Comparison of ENCODE assay signal across 15 mouse cellular contexts in the genomic region with DNA sequence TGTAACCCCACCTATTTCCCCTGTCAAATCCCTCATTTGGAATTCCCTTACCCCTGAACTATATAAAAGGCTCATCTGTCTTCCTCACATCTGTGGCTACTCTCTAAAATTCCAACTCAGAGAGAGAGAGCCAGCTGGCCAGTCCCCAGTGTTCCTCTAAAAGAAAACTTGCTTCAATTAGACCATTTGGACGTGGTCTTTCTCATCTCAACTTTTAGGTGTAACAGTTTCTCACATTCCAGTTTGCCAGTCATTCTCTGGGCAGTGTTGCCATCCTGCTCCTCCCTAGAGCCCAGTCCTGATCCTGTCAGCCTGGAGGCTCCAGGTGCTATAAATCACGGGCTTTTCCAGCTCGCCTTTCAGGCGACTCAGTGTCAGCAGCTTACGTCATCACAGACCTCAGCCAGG. TPM values are rescaled to one million over a fixed set of nuclear protein-coding genes. Genes with fewer than 3 reads are reported as not detected.
DNase-seq lines count a peak whose midpoint lies in the region; ATAC-seq and TF ChIP-seq lines count a peak whose summit lies in the region.
"Had no signal": no experiment of that assay in that cellular context is flagged by ENCODE, and none has a peak within 500 bp of the region (broad histone marks: within the 10 kb centered on the region; RNA-seq: fewer than 3 reads in every experiment).

No protein-coding gene starts in this region.

- H3K9me3 ChIP-seq in heart, embryonic 10.5 days, result no peaks in the 10 kb centered on the region
- H3K9me3 ChIP-seq in stomach, embryonic 16.5 days (replicated peaks; ENCODE audit: control insufficient read depth, low read length), result no peaks in the 10 kb centered on the region
- H3K9me3 ChIP-seq: hindbrain, embryonic 12.5 days; liver, embryonic 13.5 days; midbrain, embryonic 12.5 days had no signal

- 47% methylated on average over 5 of the region's 5 CpGs for WGBS in heart, adult 2 months
- WGBS in heart, embryonic 10.5 days, result 66% methylated on average over 5 of the region's 5 CpGs
- 48% methylated on average over 5 of the region's 5 CpGs for WGBS in stomach, embryonic 16.5 days

- peak overlapping the region; percentile 68 for H3K27ac ChIP-seq in heart, adult 2 months
- H3K27ac ChIP-seq in heart, embryonic 10.5 days, result no peak overlapping the region
- H3K27ac ChIP-seq in testis, adult 2 months (ENCODE audit: control insufficient read depth, insufficient read depth, low read depth, low read length), result 0 out of 2 replicates have a peak overlapping the region, but pooled peaks have one; percentile 13
- H3K27ac ChIP-seq in stomach, embryonic 16.5 days (ENCODE audit: low read length), result peak overlapping the region; percentile 29; the same call in 1 of the 2 replicates
- H3K27ac ChIP-seq: hindbrain, embryonic 12.5 days; liver, embryonic 13.5 days; midbrain, embryonic 12.5 days had no signal

- no peaks in the 10 kb centered on the region for H3K27me3 ChIP-seq in heart, adult 2 months (ENCODE audit: control insufficient read depth, insufficient read depth, low read length)
- no peaks in the 10 kb centered on the region for H3K27me3 ChIP-seq in heart, embryonic 10.5 days (ENCODE audit: insufficient read depth, poor library complexity, severe bottlenecking)
- H3K27me3 ChIP-seq in testis, adult 2 months (ENCODE audit: control insufficient read depth, insufficient read depth, low read length), result no peaks in the 10 kb centered on the region
- no peaks in the 10 kb centered on the region for H3K27me3 ChIP-seq in stomach, embryonic 16.5 days (ENCODE audit: control insufficient read depth, insufficient read depth, low read length)
- H3K27me3 ChIP-seq: hindbrain, embryonic 12.5 days; liver, embryonic 13.5 days; midbrain, embryonic 12.5 days had no signal

- H3K4me1 ChIP-seq in heart, adult 2 months (ENCODE audit: control insufficient read depth, insufficient read depth, low read length), result peaks cover 16% of the 10 kb centered on the region
- peaks cover 19% of the 10 kb centered on the region for H3K4me1 ChIP-seq in heart, embryonic 10.5 days
- no peaks in the 10 kb centered on the region for H3K4me1 ChIP-seq in testis, adult 2 months (ENCODE audit: control insufficient read depth, insufficient read depth, low read length)
- peaks cover 14% of the 10 kb centered on the region for H3K4me1 ChIP-seq in stomach, embryonic 16.5 days (ENCODE audit: control insufficient read depth, insufficient read depth, low read length)
- H3K4me1 ChIP-seq: midbrain, embryonic 12.5 days had no signal

- ATAC-seq in stomach, embryonic 16.5 days (ENCODE audit: insufficient read depth, low FRiP score), result no peak
- ATAC-seq in inflammation-experienced regulatory T-cells, adult 6 months, result no peak

- TF ChIP-seq POLR2A in heart, adult 2 months (IDR thresholded peaks at IDR 0.05; ENCODE audit: insufficient read depth, low read depth, low read length), result no peak
- no peak for TF ChIP-seq POLR2A in testis, adult 2 months (IDR thresholded peaks at IDR 0.05; ENCODE audit: control insufficient read depth, low read depth, low read length)

- peak; percentile 43 to 55 for DNase-seq in heart, adult 2 months
- no peak for DNase-seq in heart, embryonic 10.5 days (ENCODE audit: low spot score)
- DNase-seq in testis, postnatal 10 days (ENCODE audit: low spot score), result no peak
- DNase-seq in heart, adult 9 months (ENCODE audit: low spot score in 2 of 2), result peak; percentile 62 to 66
- no peak for DNase-seq in frontal cortex, postnatal 14 days (ENCODE audit: low spot score in 2 of 2)
- DNase-seq: cerebellum, adult 9-10 months; embryo, embryonic 11 days; liver, embryonic 13.5 days; lung, postnatal 36 days; thymus, postnatal 4 days had no signal

- no peak for TF ChIP-seq EP300 in heart, adult 2 months (IDR thresholded peaks at IDR 0.05; ENCODE audit: insufficient read depth, low read depth, low read length)

- no peak overlapping the region for H3K4me2 ChIP-seq in stomach, embryonic 16.5 days (ENCODE audit: low read depth, low read length)
- H3K4me2 ChIP-seq: hindbrain, embryonic 12.5 days; liver, embryonic 13.5 days; midbrain, embryonic 12.5 days had no signal

- no peak overlapping the region for H3K9ac ChIP-seq in heart, adult 2 months (ENCODE audit: low read depth, low read length)
- H3K9ac ChIP-seq in stomach, embryonic 16.5 days (ENCODE audit: low read length), result 0 out of 2 replicates have a peak overlapping the region, but pooled peaks have one; percentile 7
- H3K9ac ChIP-seq: hindbrain, embryonic 12.5 days; liver, embryonic 13.5 days; midbrain, embryonic 12.5 days had no signal

- no peaks in the 10 kb centered on the region for H3K79me2 ChIP-seq in heart, adult 2 months (replicated peaks; ENCODE audit: control insufficient read depth, insufficient read depth, low read length)

- intact Hi-C loops in heart, adult 2 months (cut with DNase I), result loop anchor here (5.0 kb wide), 3 partner anchors 71 to 124 kb away; no protein-coding TSS in a partner anchor

- no peak for TF ChIP-seq CTCF in heart, adult 2 months (IDR thresholded peaks at IDR 0.05)
- TF ChIP-seq CTCF in testis, adult 2 months (IDR thresholded peaks at IDR 0.05; ENCODE audit: control insufficient read depth, insufficient read depth, insufficient replicate concordance, low read depth, low read length), result no peak

- no peaks in the 10 kb centered on the region for H3K36me3 ChIP-seq in heart, adult 2 months (ENCODE audit: control insufficient read depth, insufficient read depth, low read length)
- no peaks in the 10 kb centered on the region for H3K36me3 ChIP-seq in heart, embryonic 10.5 days
- no peaks in the 10 kb centered on the region for H3K36me3 ChIP-seq in testis, adult 2 months (ENCODE audit: control insufficient read depth, insufficient read depth, low read length)
- no peaks in the 10 kb centered on the region for H3K36me3 ChIP-seq in stomach, embryonic 16.5 days (ENCODE audit: control insufficient read depth, insufficient read depth, low read length)
- H3K36me3 ChIP-seq: hindbrain, embryonic 12.5 days; liver, embryonic 13.5 days; midbrain, embryonic 12.5 days had no signal

- H3K4me3 ChIP-seq in heart, adult 2 months, result no peak overlapping the region
- no peak overlapping the region for H3K4me3 ChIP-seq in heart, embryonic 10.5 days
- no peak overlapping the region for H3K4me3 ChIP-seq in testis, adult 2 months (ENCODE audit: control insufficient read depth, low read depth, low read length)
- H3K4me3 ChIP-seq in stomach, embryonic 16.5 days (replicated peaks; ENCODE audit: low read length), result no peak overlapping the region
- H3K4me3 ChIP-seq: hindbrain, embryonic 12.5 days; liver, embryonic 13.5 days; midbrain, embryonic 12.5 days had no signal

RNA-seq across cellular contexts. Expression of gene Zfp366, which starts 56.3 kb away (rescaled TPM):
- 10 to 100 TPM in 1 of 2 experiments, 1 to 10 TPM in 1; 9.7 to 14.4 TPM for total RNA-seq in heart, adult 2 months (2021)
- polyA plus RNA-seq in heart, adult 2 months (2012; rRNA removed), result 5.0 and 7.8 TPM in 2 replicates
- polyA plus RNA-seq in heart, embryonic 10.5 days (2016; fragmentation: Nextera tagmentation; extraction: Ambion mirVana), result 0.10 and 0.14 TPM in 2 replicates
- polyA plus RNA-seq in testis, adult 2 months (2012; rRNA removed), result 0.20 and 0.25 TPM in 2 replicates
- polyA plus RNA-seq in stomach, embryonic 16.5 days (2015; fragmentation: Nextera tagmentation; extraction: Ambion mirVana), result 0.62 and 0.65 TPM in 2 replicates
- polyA plus RNA-seq in inflammation-experienced regulatory T-cells, adult 6 months (2017; shearing (Covaris generic)), result under 1 TPM in 1 of 3 experiments, not detected in 2; 0.20 TPM

Comparison
In these comparisons a context has a peak if more than half of its experiments do, and no peak if none do; other contexts are left out.
1. DNase-seq: peak in heart, adult 2 months (2 of 2) and heart, adult 9 months (2 of 2); none in heart, embryonic 10.5 days (single experiment), testis, postnatal 10 days (single experiment) and frontal cortex, postnatal 14 days (0 of 2).